Mouse (Mus musculus) heart, adult 2 months (tissue): ENCODE results near the gene Sstr4. TPM values are rescaled to one million over a fixed set of nuclear protein-coding genes. Genes with fewer than 3 reads are reported as not detected.

Experiments
- DNase-seq, 2 experiments: peaks; one replicate each; pipeline ENCODE4 v3.0.0; 2021
- H3K27ac ChIP-seq: fragments of 200-600 bp; 2 replicates; pipeline ENCODE4 v1.8.1; 2022
- H3K27me3 ChIP-seq: fragments of 200-500 bp; 2 replicates; pipeline ENCODE4 v1.6.1; 2012; ENCODE audit warnings: mild to moderate bottlenecking, low read length, inconsistent platforms, mixed read lengths; ENCODE audit not compliant: control insufficient read depth, insufficient read depth
- H3K36me3 ChIP-seq: fragments of 200-500 bp; 2 replicates; pipeline ENCODE4 v1.6.1; 2012; ENCODE audit warnings: low read length, inconsistent platforms; ENCODE audit not compliant: control insufficient read depth, insufficient read depth
- H3K4me1 ChIP-seq: fragments of 200-500 bp; 2 replicates; pipeline ENCODE4 v1.6.1; 2011; ENCODE audit warnings: low read length; ENCODE audit not compliant: control insufficient read depth, insufficient read depth
- H3K4me3 ChIP-seq: fragments of 200-600 bp; 2 replicates; pipeline ENCODE4 v1.8.1; 2022
- H3K79me2 ChIP-seq: fragments of 200-500 bp; replicated peaks from 2 replicates; pipeline ENCODE4 v1.6.1; 2012; ENCODE audit warnings: mild to moderate bottlenecking, inconsistent platforms, low read length, moderate library complexity, mixed read lengths; ENCODE audit not compliant: control insufficient read depth, insufficient read depth
- H3K9ac ChIP-seq: fragments of 200-500 bp; 2 replicates; pipeline ENCODE4 v1.6.1; 2012; ENCODE audit warnings: low read depth, mild to moderate bottlenecking, control low read depth, inconsistent platforms, low read length, mixed read lengths
- CTCF ChIP-seq: fragments of 200-600 bp; IDR thresholded peaks from 2 replicates; pipeline ENCODE4 v1.8.1; 2022; ENCODE audit warnings: antibody characterized with exemption, mild to moderate bottlenecking, moderate library complexity
- EP300 ChIP-seq: fragments of 200-500 bp; IDR thresholded peaks from 2 replicates; pipeline ENCODE4 v1.6.1; 2011; ENCODE audit warnings: low read depth, low read length, control low read depth; ENCODE audit not compliant: insufficient read depth
- POLR2A ChIP-seq: fragments of 200-500 bp; IDR thresholded peaks from 2 replicates; pipeline ENCODE4 v1.6.1; 2011; ENCODE audit warnings: mild to moderate bottlenecking, low read depth, low read length, control low read depth; ENCODE audit not compliant: insufficient read depth
- WGBS: fragments of 180-500 bp; shearing (Covaris S2); methylation state at CpG from one replicate; pipeline ENCODE4 v1.1.7; 2018; 5-methylcytosine and 5-hydroxymethylcytosine counted together
- intact Hi-C: fragments of 180-260 bp; cut with DNase I; formaldehyde crosslinking; loops from one replicate; pipeline ENCODE4 v1.15.1; 2025
- polyA plus RNA-seq: library from polyadenylated mRNA; depleted of rRNA; stranded (reverse); fragments of >200 nt; gene quantifications from 2 replicates; pipeline ENCODE4 v1.2.3, GENCODE M21; 2012
- total RNA-seq, 2 experiments: library from RNA; stranded (reverse); gene quantifications; 2 replicates each; pipeline ENCODE4 v1.2.3; 2021

The Sstr4 gene
- total and polyA plus RNA-seq, 3 experiments = 1.1 to 2.0 (median 1.4) TPM

GRCm38 (mm10) chr2:148352655-148353054 lies 42.5 kb upstream of the Sstr4 start:
- H3K36me3 ChIP-seq = peaks cover 3% of the 10 kb centered on the region
- DNase-seq = no peak
- H3K27me3 ChIP-seq = no peaks in the 10 kb centered on the region
- TF ChIP-seq POLR2A = no peak
- no peak for TF ChIP-seq EP300
- TF ChIP-seq CTCF = no peak
- no peak overlapping the region for H3K27ac ChIP-seq
- no peaks in the 10 kb centered on the region; the same call in 1 of the 2 replicates for H3K79me2 ChIP-seq
- intact Hi-C loops = no loop called here
- peaks cover 4% of the 10 kb centered on the region for H3K4me1 ChIP-seq
- H3K4me3 ChIP-seq = no peak overlapping the region
- H3K9ac ChIP-seq = no peak overlapping the region
- 64% methylated on average over 1 of the region's 1 CpGs for WGBS

GRCm38 (mm10) chr2:148357145-148357544 lies 38.0 kb upstream of the Sstr4 start:
- Histone ChIP-seq H3K9ac (no peak overlapping the region), H3K4me3 (no peak overlapping the region), H3K27me3 (no peaks in the 10 kb centered on the region), H3K36me3 (peaks cover 4% of the 10 kb centered on the region), H3K4me1 (peaks cover 11% of the 10 kb centered on the region), H3K27ac (no peak overlapping the region), H3K79me2 (no peaks in the 10 kb centered on the region)
- DNase-seq = no peak
- TF ChIP-seq CTCF (no peak), EP300 (no peak), POLR2A (no peak)
- intact Hi-C loops = no loop called here
- WGBS = 78% methylated on average over 1 of the region's 1 CpGs

- peak in 1 of 2 experiments; percentile 23 for DNase-seq
- H3K27me3 ChIP-seq = no peaks in the 10 kb centered on the region
- peaks cover 11% of the 10 kb centered on the region for H3K4me1 ChIP-seq
- no peaks in the 10 kb centered on the region for H3K79me2 ChIP-seq
- no peak for TF ChIP-seq EP300
- TF ChIP-seq CTCF = no peak
- no peak for TF ChIP-seq POLR2A
- H3K36me3 ChIP-seq = peaks cover 11% of the 10 kb centered on the region; the same call in 1 of the 2 replicates
- no peak overlapping the region for H3K9ac ChIP-seq
- H3K27ac ChIP-seq = peak overlapping the region; percentile 53
- WGBS = 71% methylated on average over 3 of the region's 3 CpGs
- H3K4me3 ChIP-seq = no peak overlapping the region
- intact Hi-C loops = no loop called here
Observed at GRCm38 (mm10) chr2:148364536-148364935, 30.6 kb upstream of the Sstr4 start.

- H3K4me1 ChIP-seq = peaks cover 11% of the 10 kb centered on the region
- intact Hi-C loops = no loop called here
Observed at GRCm38 (mm10) chr2:148365227-148365626, 29.9 kb upstream of the Sstr4 start.

GRCm38 (mm10) chr2:148371743-148372630 lies 23.2 kb upstream of the Sstr4 start:
- Histone ChIP-seq H3K4me1 (no peaks in the 10 kb centered on the region), H3K4me3 (no peak overlapping the region), H3K9ac (no peak overlapping the region), H3K27ac (no peak overlapping the region), H3K36me3 (no peaks in the 10 kb centered on the region), H3K79me2 (no peaks in the 10 kb centered on the region), H3K27me3 (no peaks in the 10 kb centered on the region)
- intact Hi-C loops = no loop called here
- no peak for DNase-seq
- WGBS = 54% methylated on average over 4 of the region's 4 CpGs
- no peak for TF ChIP-seq POLR2A

More at GRCm38 (mm10) chr2:148365227-148365626, 29.9 kb upstream of the Sstr4 start:
- Histone ChIP-seq H3K4me3 (no peak overlapping the region), H3K27ac (peak overlapping the region; percentile 62), H3K9ac (no peak overlapping the region), H3K27me3 (no peaks in the 10 kb centered on the region), H3K36me3 (peaks cover 11% of the 10 kb centered on the region; the same call in 1 of the 2 replicates), H3K79me2 (no peaks in the 10 kb centered on the region)
- DNase-seq = no peak
- TF ChIP-seq POLR2A = no peak
- no peak for TF ChIP-seq CTCF
- TF ChIP-seq EP300 = no peak
- WGBS = 34% methylated on average over 1 of the region's 1 CpGs

GRCm38 (mm10) chr2:148373602-148374071 lies 21.5 kb upstream of the Sstr4 start:
- intact Hi-C loops = no loop called here
- Histone ChIP-seq H3K79me2 (no peaks in the 10 kb centered on the region), H3K27ac (no peak overlapping the region)

More at GRCm38 (mm10) chr2:148373602-148374071, 21.5 kb upstream of the Sstr4 start:
- TF ChIP-seq EP300 = no peak
- no peak for TF ChIP-seq POLR2A
- no peak for TF ChIP-seq CTCF
- WGBS = 59% methylated on average over 2 of the region's 2 CpGs
- Histone ChIP-seq H3K27me3 (no peaks in the 10 kb centered on the region), H3K36me3 (no peaks in the 10 kb centered on the region), H3K4me3 (no peak overlapping the region), H3K9ac (no peak overlapping the region), H3K4me1 (no peaks in the 10 kb centered on the region)
- no peak for DNase-seq
